Mouse (Mus musculus) stomach, embryonic 14.5 days (tissue): Measurements from ENCODE around the gene St6galnac3. TPM values are rescaled to one million over a fixed set of nuclear protein-coding genes. Genes with fewer than 3 reads are reported as not detected.

Source experiments
- ATAC-seq: fragments of 200-750 bp; cut with Nextera tagmentation; 2 replicates; pipeline ENCODE4 v1.8.0; 2017; ENCODE audit warnings: low read depth, moderate TSS enrichment; ENCODE audit not compliant: insufficient number of reproducible peaks, insufficient read depth, low FRiP score
- H3K27ac ChIP-seq: fragments of 300-500 bp; sonication (generic); 2 replicates; pipeline ENCODE4 v1.5.1; 2014; ENCODE audit warnings: mild to moderate bottlenecking, low read length, moderate library complexity, mixed read lengths
- H3K27me3 ChIP-seq: fragments of 300-500 bp; sonication (generic); 2 replicates; pipeline ENCODE4 v1.6.1; 2014; ENCODE audit warnings: low read length, control low read depth, mixed read lengths; ENCODE audit not compliant: control insufficient read depth, insufficient read depth
- H3K36me3 ChIP-seq: fragments of 300-500 bp; sonication (generic); 2 replicates; pipeline ENCODE4 v1.6.1; 2014; ENCODE audit warnings: mild to moderate bottlenecking, control low read depth, low read length, moderate library complexity, mixed read lengths; ENCODE audit not compliant: control insufficient read depth, insufficient read depth
- H3K4me1 ChIP-seq: fragments of 300-500 bp; sonication (generic); 2 replicates; pipeline ENCODE4 v1.6.1; 2014; ENCODE audit warnings: low read length, control low read depth, mixed read lengths; ENCODE audit not compliant: control insufficient read depth, insufficient read depth
- H3K4me2 ChIP-seq: fragments of 300-500 bp; sonication (generic); replicated peaks from 2 replicates; pipeline ENCODE4 v1.6.1; 2014; ENCODE audit warnings: low read depth, low read length, control low read depth
- H3K4me3 ChIP-seq: fragments of 300-500 bp; sonication (generic); 2 replicates; pipeline ENCODE4 v1.5.1; 2014; ENCODE audit warnings: low read depth, low read length, control low read depth
- H3K9ac ChIP-seq: fragments of 300-500 bp; sonication (generic); replicated peaks from 2 replicates; pipeline ENCODE4 v1.6.1; 2014; ENCODE audit warnings: low read depth, mild to moderate bottlenecking, control low read depth, low read length, moderate library complexity, mixed read lengths
- H3K9me3 ChIP-seq: fragments of 300-500 bp; sonication (generic); 2 replicates; pipeline ENCODE4 v1.6.1; 2016; ENCODE audit warnings: low read depth, low read length, control low read depth; ENCODE audit not compliant: control insufficient read depth
- WGBS: fragments of 180-500 bp; shearing (Covaris S2); extraction: QIAGEN DNeasy Blood & Tissue Kit; methylation state at CpG from one replicate; pipeline ENCODE4 v1.1.7; 2014; 5-methylcytosine and 5-hydroxymethylcytosine counted together
- polyA plus RNA-seq: library from polyadenylated mRNA; unstranded; fragments of >200 nt; fragmentation: Nextera tagmentation; extraction: Ambion mirVana; gene quantifications from 2 replicates; pipeline ENCODE4 v1.2.1, GENCODE M21; 2014

Gene St6galnac3
- polyA plus RNA-seq, 1 experiment from 2014 or later: 51.6 TPM

GRCm38 (mm10) chr3:153460173-153460572 lies 264.8 kb downstream of the St6galnac3 start:
- Histone ChIP-seq H3K9me3 (no peaks in the 10 kb centered on the region), H3K4me1 (no peaks in the 10 kb centered on the region), H3K27me3 (no peaks in the 10 kb centered on the region), H3K36me3 (no peaks in the 10 kb centered on the region), H3K4me2 (no peak overlapping the region), H3K9ac (no peak overlapping the region), H3K27ac (no peak overlapping the region), H3K4me3 (no peak overlapping the region)
- ATAC-seq: no peak
- 94% methylated on average over 4 of the region's 4 CpGs for WGBS

GRCm38 (mm10) chr3:153458593-153458992 lies 266.4 kb downstream of the St6galnac3 start:
- Histone ChIP-seq H3K9ac (no peak overlapping the region), H3K27ac (no peak overlapping the region), H3K27me3 (no peaks in the 10 kb centered on the region), H3K4me3 (no peak overlapping the region), H3K4me2 (no peak overlapping the region), H3K9me3 (no peaks in the 10 kb centered on the region), H3K4me1 (no peaks in the 10 kb centered on the region), H3K36me3 (no peaks in the 10 kb centered on the region)
- 83% methylated on average over 3 of the region's 3 CpGs for WGBS
- no peak for ATAC-seq

- no peak overlapping the region for H3K4me3 ChIP-seq
- H3K27me3 ChIP-seq: no peaks in the 10 kb centered on the region
- H3K36me3 ChIP-seq: no peaks in the 10 kb centered on the region
- no peak overlapping the region for H3K27ac ChIP-seq
- no peak overlapping the region for H3K4me2 ChIP-seq
- no peaks in the 10 kb centered on the region for H3K4me1 ChIP-seq
- no peak for ATAC-seq
- WGBS: 81% methylated on average over 4 of the region's 4 CpGs
- H3K9ac ChIP-seq: no peak overlapping the region
- H3K9me3 ChIP-seq: no peaks in the 10 kb centered on the region
Measured at GRCm38 (mm10) chr3:153457701-153458100, 267.3 kb downstream of the St6galnac3 start.

GRCm38 (mm10) chr3:153457203-153457602 lies 267.8 kb downstream of the St6galnac3 start:
- Histone ChIP-seq H3K4me3 (no peak overlapping the region), H3K9me3 (no peaks in the 10 kb centered on the region), H3K36me3 (no peaks in the 10 kb centered on the region), H3K27ac (no peak overlapping the region), H3K27me3 (no peaks in the 10 kb centered on the region), H3K4me2 (no peak overlapping the region), H3K9ac (no peak overlapping the region), H3K4me1 (no peaks in the 10 kb centered on the region)
- WGBS: 69% methylated on average over 2 of the region's 2 CpGs
- no peak for ATAC-seq

- Histone ChIP-seq H3K4me2 (no peak overlapping the region), H3K27me3 (no peaks in the 10 kb centered on the region), H3K27ac (no peak overlapping the region), H3K9ac (no peak overlapping the region), H3K36me3 (no peaks in the 10 kb centered on the region), H3K4me3 (no peak overlapping the region), H3K9me3 (no peaks in the 10 kb centered on the region), H3K4me1 (no peaks in the 10 kb centered on the region)
- ATAC-seq: no peak
- WGBS: 83% methylated on average over 5 of the region's 5 CpGs
Measured at GRCm38 (mm10) chr3:153456227-153456626, 268.7 kb downstream of the St6galnac3 start.

- H3K9me3 ChIP-seq: no peaks in the 10 kb centered on the region
- WGBS: 93% methylated on average over 7 of the region's 7 CpGs
Measured at GRCm38 (mm10) chr3:153453127-153454049, 271.6 kb downstream of the St6galnac3 start.

GRCm38 (mm10) chr3:153452299-153452996 lies 272.5 kb downstream of the St6galnac3 start:
- no peak for ATAC-seq
- H3K9ac ChIP-seq: no peak overlapping the region
- H3K4me3 ChIP-seq: no peak overlapping the region
- no peak overlapping the region for H3K27ac ChIP-seq
- no peak overlapping the region for H3K4me2 ChIP-seq
- H3K4me1 ChIP-seq: no peaks in the 10 kb centered on the region
- no peaks in the 10 kb centered on the region for H3K27me3 ChIP-seq
- H3K36me3 ChIP-seq: no peaks in the 10 kb centered on the region
- no peaks in the 10 kb centered on the region for H3K9me3 ChIP-seq
- WGBS: 89% methylated on average over 3 of the region's 3 CpGs

More at GRCm38 (mm10) chr3:153453127-153454049, 271.6 kb downstream of the St6galnac3 start:
- no peak overlapping the region for H3K27ac ChIP-seq
- no peaks in the 10 kb centered on the region for H3K27me3 ChIP-seq
- H3K4me1 ChIP-seq: no peaks in the 10 kb centered on the region
- no peak overlapping the region for H3K4me2 ChIP-seq
- H3K36me3 ChIP-seq: no peaks in the 10 kb centered on the region
- H3K4me3 ChIP-seq: no peak overlapping the region
- no peak for ATAC-seq
- H3K9ac ChIP-seq: no peak overlapping the region

GRCm38 (mm10) chr3:153441329-153441728 lies 283.6 kb downstream of the St6galnac3 start:
- 91% methylated on average over 9 of the region's 9 CpGs for WGBS
- ATAC-seq: no peak
- Histone ChIP-seq H3K27ac (no peak overlapping the region), H3K9me3 (no peaks in the 10 kb centered on the region), H3K4me2 (no peak overlapping the region), H3K9ac (no peak overlapping the region), H3K27me3 (no peaks in the 10 kb centered on the region), H3K4me3 (no peak overlapping the region), H3K36me3 (no peaks in the 10 kb centered on the region), H3K4me1 (no peaks in the 10 kb centered on the region)
